Mouse (Mus musculus) yolk sac, embryonic 10.5 days (tissue): ENCODE data around the gene Wdfy4.

Experiments used
- DNase-seq: peaks from one replicate; pipeline ENCODE4 v3.0.0-alpha.2; 2017; ENCODE audit warnings: low spot score

The Wdfy4 gene

DNA sequence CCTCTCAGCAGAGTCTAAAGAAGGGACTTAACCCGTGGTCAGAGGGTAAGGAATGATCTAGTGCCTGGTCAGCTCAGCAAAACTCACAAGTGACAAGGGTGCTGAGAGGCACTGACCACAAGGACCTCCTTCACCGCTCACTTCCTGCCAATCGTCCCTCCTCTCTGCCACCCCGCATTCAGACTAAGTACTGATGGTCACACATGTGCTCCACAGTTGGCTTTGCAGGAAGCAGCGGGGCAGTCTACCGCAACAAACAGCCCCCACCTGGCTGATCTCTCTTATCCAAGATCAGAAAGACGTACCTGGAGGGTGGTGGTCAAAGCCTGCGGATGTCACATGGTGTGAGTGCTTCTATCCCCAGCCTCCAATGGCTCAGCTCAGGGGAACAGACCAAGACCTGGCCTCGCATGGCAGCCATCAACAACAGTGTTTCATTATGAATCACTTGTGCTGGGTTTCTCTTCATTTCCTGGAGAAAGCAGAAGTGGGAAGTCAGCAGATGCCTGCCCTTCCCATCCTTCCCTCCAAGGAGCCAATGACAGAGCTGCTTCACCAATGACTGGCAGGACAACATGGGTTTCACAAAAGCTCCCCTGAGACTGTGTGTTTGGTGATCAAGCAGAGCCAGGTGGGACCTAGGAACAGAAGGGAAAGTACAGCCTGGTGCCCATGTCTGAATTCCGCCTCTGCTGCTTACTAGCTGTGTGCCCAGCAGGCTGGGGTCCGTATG lies at the start of gene Wdfy4:
Wdfy4 (minus strand) TSS at position 441 of the 733 bp plus-strand sequence.
- no peak for DNase-seq

DNA sequence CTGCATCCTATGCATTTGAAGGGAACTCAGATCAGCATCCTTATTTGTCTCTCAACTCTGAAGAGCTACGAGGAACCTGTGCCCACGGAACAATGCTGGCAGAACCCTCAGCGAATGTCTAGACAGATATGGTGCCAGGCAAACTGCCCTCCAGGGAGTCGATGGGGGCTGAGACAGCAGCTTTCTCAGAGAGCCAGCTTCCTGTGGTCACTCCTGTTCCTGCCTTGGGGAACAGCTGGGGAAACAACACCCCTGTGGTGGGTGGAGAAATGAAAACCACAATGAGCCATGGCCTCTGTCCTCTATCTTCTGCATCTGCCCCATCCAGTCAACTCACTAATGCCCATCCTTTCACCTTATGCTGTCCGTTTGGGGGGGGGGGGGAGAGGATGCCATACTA lies 46.7 kb upstream of the Wdfy4 start:
- DNase-seq = no peak

DNA sequence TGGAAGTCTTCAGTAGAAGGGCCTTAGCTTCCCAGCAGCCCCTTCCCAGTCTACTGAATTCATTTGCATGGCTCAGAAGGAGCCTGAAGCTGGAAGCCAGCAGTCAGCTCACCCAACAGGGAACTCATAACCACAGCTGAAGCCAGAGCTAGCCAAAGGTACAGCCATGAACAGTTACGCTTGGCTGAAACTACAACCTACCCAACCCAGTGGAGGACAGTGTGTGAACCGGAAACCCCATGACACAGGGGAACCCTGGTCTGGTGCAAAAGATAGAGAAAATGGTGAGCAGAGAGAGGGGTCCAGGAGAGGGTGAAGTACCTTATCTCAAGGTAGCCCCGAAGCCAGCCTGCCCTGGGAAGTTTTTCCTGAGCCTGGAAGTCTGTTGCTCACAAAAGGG lies 46.0 kb upstream of the Wdfy4 start:
- DNase-seq = no peak

DNA sequence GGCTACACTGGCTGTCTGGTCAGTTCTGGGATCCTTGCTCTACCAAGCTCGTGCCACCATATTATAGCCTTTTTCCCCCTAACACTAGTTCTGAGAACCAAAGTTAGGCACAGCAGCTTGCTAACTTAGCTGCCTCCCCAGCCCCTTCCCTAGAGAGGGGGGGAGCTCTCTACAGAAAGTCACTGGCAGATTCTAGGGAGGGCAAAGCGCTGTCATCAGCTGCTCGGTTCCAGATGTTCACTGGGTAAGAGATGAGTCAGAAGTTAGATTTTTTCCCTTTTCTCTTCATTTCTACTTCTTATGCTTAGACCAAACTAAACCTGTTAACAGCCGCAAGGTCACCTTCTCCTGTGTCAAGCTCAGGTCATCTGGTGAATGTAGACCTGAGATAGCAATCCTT lies 45.4 kb upstream of the Wdfy4 start:
- DNase-seq = no peak

DNA sequence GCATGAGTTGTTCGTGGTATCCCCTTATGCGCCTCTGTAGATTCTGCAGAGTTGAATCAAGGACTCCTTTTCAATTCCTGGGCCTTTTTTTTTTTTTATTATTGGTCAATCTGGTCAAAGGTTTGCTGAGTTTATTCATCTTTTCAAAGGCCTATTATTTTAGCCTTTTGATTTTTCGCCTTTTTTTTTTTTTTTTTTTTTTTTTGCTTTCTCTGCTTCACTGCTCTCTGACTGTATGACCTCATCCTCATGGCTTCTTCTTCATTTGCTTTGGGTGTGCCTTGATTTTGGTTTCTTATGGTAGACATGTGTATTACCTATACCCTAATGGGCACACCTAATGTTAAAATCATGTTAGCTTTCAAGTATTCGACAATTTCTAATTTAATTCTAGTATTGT lies 39.9 kb upstream of the Wdfy4 start:
- no peak for DNase-seq

DNA sequence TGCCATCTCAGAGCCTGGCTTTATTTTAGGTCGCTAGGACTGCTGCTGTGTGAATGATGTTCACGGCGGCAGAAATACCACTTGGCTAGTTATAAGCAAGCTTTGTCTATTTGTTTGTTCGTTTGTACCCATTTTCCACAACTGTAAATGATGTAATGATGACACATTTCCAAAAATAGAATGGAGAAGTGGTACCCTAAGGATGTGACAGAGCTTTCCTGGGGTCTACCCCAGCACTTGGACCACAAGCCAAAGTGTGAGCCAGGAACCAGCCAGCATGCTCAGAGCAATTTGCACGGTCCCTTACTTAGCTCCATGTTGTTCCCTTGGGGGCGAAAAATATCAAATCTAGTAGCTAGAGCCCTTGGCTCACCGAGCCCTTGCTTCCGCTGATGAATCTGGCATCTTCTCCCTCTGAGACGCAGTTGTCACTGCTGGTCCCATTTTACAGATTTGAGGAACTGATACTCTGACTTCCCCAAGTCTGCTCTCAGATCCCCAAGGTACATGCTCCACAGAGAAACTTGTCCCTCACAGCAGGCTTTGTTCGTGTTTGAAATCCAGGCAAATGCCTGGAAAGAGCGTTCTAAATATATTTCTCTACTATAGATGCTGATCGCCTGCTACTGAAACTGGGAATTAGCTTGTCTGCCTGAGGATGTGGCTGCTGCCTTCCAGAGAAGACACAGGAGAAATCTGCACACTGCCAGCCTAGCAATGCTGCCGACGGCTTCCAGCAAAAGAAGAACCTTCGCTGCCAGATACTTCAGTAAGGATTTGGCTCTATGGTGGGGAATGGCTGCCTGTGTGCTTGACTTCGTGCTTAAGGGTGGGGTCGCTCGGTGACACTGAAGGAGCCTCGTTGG lies 31.3 kb upstream of the Wdfy4 start:
- no peak for DNase-seq

DNA sequence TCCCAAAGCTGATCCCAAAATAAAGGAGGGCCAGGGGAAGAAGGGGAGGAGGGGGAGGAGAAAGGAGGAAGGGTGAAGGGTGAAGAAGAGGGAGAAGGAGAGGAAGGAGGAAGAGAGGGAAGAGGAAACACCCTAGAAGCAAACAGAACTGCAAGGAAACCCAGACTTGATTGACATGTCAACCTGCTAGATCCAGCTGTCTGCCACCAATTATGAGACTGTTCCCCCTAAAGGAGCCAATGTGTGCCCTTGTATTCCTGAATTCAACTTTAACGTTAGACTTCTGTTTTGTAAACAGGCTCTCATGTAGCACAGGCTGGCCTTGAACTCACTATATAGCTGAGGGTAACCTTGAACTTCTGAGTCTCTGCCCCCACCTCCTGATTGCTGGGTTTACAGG lies 29.9 kb upstream of the Wdfy4 start:
- no peak for DNase-seq

DNA sequence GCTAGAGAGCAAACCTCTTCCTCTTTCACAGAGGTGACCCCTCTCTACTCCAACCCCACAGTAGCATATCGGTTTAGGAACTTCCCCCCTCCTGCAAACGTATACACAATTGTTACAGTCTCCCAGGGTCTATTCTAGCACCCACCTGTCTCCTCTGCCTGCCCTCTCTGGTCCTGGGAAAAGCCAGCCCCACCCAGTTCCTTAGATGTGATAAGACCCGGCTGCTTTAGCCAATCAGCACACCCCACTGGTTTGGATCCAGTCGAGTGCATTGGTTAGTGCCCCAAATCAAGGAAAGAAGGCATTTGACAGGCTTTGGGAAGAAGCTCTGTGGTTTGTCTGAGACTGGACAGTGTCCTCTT lies 29.4 kb upstream of the Wdfy4 start:
- no peak for DNase-seq

DNA sequence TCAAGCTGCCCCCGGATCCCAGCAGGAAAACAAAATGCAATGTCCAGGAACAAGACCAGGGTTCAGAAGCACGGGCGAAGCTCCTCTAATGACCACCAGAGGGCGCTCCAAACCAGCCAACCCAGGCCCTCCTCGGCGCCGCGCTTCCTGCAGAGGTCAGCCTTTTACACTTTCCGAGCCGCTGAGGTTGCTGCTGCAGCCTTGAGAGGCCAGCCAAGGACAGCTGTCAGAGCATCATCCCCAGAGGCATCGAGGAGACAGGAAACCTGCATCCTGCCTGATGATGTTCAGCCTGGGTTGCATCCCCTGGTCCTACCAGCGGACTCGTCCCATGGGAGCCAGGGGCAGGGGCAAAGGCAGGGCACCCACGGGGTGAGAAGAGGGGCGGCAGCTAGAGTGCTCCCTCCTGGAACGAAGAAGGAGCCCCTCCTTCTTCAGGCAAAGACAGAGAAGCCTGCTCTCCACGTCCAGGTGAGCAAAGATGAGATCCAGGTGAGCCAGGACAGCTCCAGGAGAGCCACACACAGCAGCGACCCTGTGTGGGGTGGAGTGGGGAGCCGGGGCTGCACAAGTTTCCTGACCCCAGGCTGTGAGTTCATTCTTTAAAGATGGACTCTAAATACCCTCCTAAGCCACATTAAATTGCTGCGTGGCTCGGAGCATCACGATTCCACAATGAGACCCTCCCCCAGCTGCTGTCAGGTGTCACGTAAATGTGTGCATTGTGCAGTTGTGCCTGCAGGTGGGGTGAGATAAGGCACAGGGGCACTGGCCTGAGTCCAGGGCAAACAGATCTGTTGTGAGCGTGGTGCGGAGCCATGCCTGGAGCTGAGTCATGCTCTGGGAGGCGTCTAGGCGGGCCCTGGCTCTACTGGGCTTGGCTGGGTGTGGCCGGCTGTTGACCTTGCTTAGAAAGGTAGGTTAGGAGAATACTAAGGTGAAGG lies 28.8 kb upstream of the Wdfy4 start, which contains the start of gene Arhgap22:
Arhgap22 (plus strand) TSS at position 204 of the 944 bp plus-strand sequence.
- peak; percentile 78 for DNase-seq

DNA sequence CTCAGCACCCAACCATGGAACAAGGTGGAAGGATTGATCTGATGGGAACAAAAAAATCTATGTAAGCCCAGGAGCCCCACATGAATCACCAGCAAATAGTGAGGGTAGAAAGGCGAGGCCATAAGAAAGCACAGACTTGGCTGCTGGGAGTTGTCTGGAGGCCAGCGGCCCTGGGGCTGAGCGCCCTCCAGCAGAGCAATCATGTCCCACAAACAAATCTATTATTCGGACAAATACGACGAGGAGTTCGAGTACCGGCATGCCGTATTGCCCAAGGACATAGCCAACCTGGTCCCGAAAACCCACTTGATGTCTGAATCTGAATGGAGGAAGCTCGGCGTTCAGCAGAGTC lies 27.6 kb upstream of the Wdfy4 start:
- no peak for DNase-seq

DNA sequence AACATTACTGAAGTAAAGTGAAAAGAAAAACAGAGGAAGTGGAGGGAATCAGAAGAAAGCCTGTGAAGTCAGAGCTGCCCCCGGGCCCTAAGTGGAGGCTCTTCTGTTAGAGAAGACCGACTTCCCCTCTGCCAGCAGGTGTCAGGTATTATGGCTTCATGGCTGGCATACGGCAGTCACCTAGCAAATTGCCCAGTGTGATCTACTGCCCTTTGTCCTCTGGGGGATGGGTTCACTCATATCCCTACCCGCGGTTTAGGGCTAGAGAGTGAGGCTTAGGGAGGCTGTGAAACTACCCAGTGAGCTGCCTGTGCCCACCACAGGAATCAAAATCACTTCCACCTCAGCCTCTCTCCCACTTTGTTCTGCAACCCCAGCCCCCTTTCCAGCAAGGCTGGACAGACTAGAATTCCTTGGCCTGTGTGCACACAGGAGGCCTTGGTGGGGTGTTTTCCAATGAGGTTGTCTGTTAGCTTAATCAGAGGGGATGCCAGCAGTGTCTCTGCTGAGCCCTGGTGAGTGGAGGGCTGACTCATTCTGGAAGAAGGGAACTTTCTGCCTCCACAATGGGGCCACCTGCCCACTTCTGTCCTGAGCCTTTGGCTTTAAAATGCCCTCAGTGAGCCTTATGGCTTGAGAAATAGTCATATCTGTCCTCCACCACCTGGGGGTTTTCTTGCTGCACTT lies 27.1 kb upstream of the Wdfy4 start:
- no peak for DNase-seq

DNA sequence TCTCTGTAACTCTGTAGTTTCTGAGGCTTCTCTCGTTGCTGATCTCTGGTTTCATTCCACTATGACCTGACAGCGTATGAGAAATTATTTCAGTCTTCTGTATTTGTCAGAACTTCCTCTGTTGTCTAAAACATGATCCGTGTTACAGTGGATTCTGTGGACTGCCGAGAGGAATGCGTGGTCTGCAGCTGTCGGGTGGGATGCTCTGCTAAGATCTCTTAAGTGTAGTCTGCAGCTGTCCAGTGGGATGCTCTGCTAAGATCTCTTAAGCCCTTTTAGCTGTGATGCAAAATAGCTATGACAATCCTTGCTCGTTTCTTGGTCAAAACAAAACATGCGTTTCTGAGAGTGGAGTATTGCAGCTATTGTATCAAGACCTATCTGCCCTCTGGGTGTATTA lies 25.5 kb upstream of the Wdfy4 start:
- DNase-seq = no peak

DNA sequence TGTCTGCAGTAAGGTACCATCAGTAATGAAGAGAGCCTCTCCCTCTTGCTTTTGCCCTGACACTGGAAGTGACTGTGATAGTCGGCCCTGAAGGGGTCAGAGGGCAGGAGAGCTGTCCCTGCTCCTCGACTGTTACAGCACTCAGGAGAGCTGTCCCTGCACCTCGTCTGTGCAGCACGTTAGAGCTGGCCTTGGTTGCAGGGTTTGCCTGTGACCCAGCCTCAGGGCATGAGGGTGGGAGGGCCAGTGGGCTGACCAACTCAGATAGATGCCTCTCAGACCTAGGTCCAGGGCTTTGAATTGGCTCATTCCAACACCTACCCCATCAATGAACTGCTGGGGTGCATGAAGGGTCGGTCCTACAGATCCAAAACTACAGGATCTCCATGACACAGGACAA lies 23.0 kb upstream of the Wdfy4 start:
- no peak for DNase-seq

DNA sequence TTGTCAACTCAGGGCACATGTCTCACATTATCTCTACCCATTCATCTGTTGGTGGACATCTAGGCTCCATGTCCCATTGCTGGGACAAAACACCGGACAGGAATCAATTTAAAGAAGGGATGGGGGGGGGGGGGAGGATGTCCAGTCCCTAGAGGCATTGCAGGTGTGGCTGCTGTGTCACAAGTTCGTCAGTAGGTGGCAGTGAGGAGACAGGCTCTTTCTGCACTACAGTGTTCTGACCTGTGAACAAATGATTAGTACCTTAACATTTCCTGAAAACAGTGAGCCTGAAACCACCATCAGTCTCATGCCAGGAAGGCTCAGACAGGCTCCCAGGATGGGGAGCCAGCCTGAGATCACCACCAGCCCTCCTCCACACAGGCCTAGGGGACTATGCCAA lies 21.7 kb upstream of the Wdfy4 start:
- no peak for DNase-seq

DNA sequence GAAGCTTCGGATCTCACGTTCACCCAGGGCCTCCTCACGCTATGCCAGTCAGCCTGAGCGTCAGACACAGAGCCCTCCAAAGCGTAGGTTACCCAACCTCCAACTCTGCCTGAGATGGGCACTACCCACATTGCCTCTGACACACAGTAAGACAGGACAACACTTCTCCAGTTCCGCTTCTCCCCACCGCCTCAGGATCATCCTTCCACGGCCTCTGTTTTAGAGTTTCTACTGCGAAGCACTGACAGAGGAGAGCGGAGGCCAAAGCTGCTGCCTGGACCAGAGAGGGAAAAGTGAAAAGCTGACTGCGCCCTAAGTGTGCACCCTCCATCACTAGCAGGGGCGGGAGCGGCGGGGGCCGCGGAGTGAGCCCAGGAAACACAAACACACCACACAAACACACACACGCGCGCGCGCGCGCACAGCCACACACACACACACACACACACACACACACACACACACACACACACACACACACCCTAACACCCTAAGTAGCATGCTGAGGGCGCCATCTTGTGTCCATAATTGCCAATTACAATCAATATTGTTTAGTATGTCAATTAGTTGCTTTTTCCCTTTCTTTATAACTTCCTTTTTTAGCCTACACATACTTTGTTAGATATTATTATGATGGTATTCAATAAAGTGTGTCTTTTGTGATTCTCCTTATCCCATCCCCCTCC lies 20.1 kb upstream of the Wdfy4 start:
- DNase-seq = no peak

DNA sequence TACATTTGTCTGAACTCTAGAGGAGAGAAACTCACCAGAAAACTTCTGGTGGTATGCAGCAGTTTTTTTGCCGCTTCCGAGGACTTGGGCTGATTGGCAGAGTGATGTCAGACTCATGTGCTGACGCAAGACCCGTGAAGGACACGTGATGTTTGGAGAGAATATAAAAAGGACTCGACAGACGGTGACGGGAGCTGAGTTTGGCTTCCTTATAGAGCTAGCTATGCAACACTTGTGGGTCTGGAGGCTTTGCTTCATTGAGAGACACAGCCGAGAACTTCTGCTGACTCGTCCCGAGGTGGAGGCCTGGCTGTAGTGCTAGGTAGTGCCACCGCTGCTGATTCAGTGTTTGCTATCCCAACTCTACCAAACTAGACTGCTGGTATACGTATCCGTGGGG lies 18.5 kb upstream of the Wdfy4 start:
- DNase-seq = no peak

DNA sequence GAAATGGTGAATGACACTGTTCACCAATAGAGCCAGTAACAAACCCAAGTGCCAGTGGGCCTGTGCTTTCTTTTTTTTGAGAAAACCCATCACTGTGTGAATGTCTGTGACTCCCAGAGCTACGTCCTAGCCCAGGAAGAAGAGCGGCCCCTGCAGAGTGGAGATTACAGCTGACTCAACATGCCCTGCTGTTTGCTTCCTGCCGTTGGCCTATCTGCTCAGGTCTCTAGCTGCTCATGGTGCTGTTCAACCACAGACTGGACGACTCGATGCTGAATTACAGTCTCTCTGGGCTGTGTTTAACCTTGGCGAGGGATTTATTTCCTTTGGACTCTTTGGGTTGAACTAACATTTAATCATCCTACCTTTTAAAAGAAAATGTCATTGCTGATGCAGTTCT lies 17.6 kb upstream of the Wdfy4 start:
- DNase-seq = no peak

DNA sequence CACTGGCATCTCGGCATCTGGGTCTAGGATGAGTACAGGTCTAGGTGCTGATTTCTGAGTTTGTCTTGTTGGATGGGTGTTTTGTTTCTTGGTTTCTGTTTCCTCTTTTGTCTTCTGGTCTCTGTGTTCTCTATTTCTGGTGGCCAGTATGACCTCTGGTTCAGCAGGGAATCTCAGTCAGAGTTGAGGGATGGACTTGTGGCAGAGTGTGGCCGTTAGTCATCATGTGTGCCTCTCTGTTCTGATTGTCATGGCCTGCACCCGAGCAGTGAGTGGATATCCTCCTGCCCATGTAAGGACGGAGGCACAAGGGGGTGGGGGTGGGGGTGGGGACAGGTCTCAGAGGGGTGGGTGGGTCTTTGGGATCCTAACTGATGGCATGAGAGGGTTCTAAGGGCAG lies 16.9 kb upstream of the Wdfy4 start:
- DNase-seq = no peak

DNA sequence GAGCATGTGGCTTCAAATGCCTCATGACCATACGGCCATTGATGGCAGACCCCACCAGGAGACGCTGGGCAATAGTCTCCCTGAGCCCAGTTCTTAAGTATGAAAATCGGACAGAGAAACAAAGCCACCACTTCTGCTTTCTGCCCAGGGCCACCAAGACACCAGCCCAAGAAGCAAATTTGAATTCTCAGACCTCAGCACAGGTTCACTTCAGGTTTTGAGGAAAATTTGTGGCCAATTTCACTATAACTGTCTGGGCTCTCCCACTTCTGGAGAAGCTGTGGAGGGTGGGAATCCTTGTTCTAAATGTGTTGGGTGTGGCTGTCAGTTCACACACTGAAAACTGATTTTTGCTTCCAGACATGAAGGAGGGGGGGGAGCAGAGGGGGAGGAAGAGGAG lies 8.9 kb upstream of the Wdfy4 start:
- DNase-seq = no peak

DNA sequence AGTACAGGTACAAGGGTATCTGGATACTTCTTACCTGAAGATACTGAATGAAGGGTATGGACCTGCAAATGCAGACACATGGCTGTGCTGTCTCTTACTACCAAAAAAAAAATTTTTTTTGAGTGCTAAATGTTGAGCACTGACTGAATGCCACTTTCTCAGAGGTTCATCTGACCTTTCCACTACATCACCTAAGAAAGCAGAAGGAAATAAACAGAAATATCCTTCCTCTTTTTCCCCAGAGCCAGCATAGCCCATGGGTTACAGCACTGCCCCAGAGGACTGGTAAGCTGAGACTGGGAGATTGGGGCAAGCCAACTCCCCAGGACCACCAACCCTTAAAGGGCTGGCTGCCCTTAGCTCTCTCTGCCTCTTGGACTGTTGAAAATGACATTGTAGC lies 8.5 kb upstream of the Wdfy4 start:
- DNase-seq = no peak

DNA sequence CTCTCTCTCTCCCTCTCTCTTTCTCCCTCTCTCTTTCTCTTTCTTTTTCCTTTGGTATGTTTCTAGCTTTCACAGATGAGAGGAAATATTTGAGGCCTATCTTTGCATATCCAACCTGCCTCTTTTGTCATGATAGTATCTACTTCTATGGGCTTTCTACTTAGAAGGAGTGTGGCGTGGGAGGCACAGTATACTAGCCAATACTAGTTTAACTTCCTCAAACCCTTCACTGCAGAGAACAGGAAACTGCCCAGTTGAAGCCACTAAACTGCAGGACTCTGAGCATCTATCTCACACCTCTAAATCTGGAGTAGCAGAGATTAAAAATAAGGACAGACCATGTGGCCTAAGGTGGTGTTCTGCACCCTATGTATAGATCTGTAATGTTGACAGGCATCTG lies 5.3 kb upstream of the Wdfy4 start:
- DNase-seq = no peak
